Mouse (Mus musculus) myocyte (in vitro differentiated cells): Measurements from ENCODE around the gene Wasf3.
"Not testable (repeated sequence)": the region's sequence is repeated elsewhere in the genome, so short reads cannot be mapped to it uniquely, and the experiment has no call there.

Source experiments
- E2F4 ChIP-seq: IDR thresholded peaks from one replicate; pipeline ENCODE4 v1.6.1; 2011; ENCODE audit warnings: mild to moderate bottlenecking, control low read depth, moderate library complexity; ENCODE audit not compliant: insufficient read depth
- MAX ChIP-seq: IDR thresholded peaks from one replicate; pipeline ENCODE4 v1.6.1; 2011; ENCODE audit warnings: low read depth, mild to moderate bottlenecking, control low read depth
- MYOD1 ChIP-seq, 3 experiments: IDR thresholded peaks; one replicate each; pipeline ENCODE4 v1.6.1; 2011; ENCODE audit warnings: control low read depth in 2 of 3, low read depth in 2 of 3, mild to moderate bottlenecking in 2 of 3, moderate library complexity in 1 of 3; ENCODE audit not compliant: insufficient read length in 2 of 3, control insufficient read depth in 1 of 3
- POLR2A ChIP-seq: IDR thresholded peaks from one replicate; pipeline ENCODE4 v1.6.1; 2011; ENCODE audit warnings: low read depth, mild to moderate bottlenecking, control low read depth, moderate library complexity; ENCODE audit not compliant: insufficient read length
- USF1 ChIP-seq: IDR thresholded peaks from one replicate; pipeline ENCODE4 v1.6.1; 2011; ENCODE audit warnings: low read depth, mild to moderate bottlenecking, control low read depth, moderate library complexity

DNA sequence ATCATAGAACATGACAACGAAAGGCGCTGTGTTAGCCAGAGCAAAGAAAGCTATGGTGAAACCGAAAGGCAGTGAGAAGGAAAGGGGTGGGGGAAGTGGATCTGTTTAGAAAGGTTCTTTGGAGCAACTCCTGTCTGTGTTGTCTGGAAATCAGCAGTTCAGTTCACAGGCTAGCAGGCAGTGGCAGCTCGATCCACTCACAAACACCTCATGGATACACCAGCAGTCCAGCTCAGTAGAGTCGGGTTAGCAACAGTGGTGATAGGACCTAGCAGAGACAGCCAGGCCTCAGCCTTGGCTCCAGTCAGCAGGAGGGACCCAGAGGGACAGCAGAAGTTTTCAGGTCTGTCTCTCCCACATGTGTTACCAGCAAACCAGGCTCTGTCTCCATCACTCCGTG is 16.2 kb downstream of the Wasf3 start:
- TF ChIP-seq USF1; POLR2A; MYOD1 (IDR thresholded peaks at IDR 0.05; ENCODE audit: control insufficient read depth in 1 of 3, insufficient read length in 2 of 3, low read depth in 2 of 3); MAX; E2F4: not testable (repeated sequence)
